Mouse (Mus musculus): ENCODE data around the gene Ldlrad3.

The Ldlrad3 gene

DNA sequence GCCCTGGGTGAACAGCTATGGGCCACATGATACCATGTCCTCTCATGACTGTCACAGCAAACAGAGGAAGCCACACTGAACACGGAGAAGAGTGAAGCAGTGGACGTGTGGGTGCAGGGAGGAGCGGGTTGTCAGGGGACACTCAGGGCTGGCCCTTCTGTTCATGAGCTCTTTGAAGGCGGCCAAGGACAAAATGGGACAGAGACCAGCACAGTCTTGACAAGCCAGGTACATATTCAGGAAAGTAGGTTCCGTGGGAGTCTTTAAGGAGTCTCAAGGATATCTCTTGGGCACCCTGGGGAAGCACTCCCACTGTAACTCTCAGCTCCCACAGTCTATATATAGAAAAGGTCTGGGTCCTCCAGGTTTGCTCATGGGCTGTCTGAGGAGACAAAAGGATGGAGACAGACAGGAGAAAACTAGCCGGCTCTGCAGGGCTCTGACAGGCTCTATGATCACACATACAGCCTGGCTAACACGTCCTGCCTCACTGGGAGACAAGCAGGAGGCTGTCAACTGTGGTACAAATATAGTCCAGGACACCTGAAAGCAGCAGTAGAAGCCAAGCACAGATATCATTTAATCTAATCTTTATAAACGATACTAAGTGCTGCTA lies 121.3 kb downstream of the Ldlrad3 start:
- DNase-seq = peak; percentile 33

GRCm38 (mm10) chr2:102063906-102064505 lies 122.2 kb downstream of the Ldlrad3 start:
- DNase-seq = peak; percentile 26

DNA sequence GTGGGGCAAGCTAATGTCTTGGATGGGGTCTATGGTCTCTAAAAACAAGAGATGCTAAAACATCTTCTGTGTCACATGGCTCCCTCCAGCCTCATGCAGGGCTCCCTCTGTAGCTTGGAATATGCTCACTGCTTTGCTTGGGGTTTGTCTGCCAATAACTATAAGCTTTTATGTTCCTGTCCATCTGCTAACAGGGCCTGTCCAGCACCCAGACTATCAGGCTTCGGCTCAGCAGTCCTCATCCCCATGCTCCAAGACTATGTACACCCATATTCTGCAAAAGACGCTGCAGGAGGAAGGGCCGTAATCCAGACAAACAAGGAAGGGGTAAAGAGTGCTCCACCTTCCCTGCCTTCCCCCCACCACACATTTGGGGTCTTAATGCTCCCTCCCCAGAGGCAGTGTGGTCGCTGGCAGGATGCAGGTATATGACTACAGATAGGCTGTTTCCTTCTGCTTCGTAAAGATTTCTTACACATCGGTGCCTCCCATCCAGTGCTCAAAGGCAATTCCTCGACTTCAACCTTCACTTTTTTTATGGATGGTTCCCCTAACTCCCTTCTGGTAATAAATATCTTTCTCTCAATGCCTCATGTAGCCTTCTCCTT lies 123.2 kb downstream of the Ldlrad3 start:
- DNase-seq = peak; percentile 76

GRCm38 (mm10) chr2:102061921-102062320 lies 124.3 kb downstream of the Ldlrad3 start:
- peak; percentile 36 for DNase-seq

DNA sequence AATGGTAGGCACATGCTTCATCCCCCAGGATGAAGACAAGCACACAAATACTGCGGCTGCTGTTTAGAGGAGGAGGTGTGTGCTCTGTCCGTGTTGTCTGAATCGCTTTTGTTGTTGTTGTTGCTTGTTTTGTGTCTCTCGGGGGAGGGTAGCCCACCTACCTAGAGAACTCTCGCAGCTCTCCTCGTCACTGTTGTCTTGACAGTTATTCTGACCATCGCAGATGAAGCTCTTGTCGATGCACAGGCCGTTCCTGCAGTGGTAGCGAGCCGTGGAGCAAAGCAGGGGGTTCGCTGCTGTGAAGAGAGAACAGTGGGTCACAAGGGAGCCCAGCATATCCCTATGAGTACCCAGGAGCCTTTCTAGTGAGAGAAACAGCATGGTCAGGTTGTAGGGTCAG lies 128.4 kb downstream of the Ldlrad3 start:
- DNase-seq = no peak

DNA sequence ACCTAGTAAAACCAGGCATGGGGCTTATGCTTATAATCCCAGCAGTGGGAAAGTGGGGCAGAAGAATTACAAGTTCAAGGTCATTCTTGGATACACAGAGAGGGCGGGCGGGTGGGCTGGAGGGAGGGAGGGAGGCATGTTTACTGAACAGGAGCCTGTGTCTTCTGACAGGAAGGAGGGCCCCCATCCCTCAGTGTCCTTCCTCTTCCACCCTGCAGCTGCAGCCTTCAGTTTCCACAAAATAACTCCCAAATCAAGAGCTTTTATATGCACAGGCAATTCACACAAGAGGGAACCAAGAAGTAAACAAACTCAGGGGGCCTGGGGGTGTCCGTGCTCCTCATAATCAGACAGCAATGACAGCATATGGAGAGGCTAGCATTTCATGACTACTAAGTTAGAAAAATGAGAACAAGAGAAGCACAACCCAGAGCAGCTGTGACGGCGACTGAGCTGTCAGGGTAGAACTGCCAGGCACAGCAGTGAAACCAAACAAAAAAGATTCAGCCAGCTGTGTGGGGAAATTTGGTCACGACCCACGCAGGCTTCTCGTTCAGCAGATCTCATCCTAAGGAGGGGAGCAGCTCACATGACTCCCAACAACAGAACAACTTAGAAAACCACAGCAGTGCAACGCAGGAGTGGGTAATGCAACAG lies 129.0 kb downstream of the Ldlrad3 start:
- peak; percentile 28 for DNase-seq

DNA sequence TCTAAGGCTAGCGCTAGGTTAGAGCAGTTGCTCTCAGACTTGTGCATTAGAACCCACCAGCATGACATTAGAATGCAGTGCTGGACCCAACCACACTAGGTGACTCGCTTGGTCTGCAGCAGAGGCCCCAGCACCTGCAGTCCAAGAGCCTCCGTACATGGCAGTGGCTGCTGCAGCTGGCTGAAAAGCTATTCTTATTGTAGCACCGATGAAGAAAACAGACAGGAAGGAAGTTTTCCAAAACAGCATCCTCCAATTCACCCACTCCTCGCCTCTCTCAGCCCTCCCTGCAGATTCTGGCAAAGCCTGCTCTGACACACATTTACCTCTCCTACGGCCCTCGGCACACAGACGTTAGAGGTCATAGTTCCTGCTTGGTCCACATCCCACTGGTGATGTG lies 130.0 kb downstream of the Ldlrad3 start:
- peak; percentile 14 for DNase-seq

DNA sequence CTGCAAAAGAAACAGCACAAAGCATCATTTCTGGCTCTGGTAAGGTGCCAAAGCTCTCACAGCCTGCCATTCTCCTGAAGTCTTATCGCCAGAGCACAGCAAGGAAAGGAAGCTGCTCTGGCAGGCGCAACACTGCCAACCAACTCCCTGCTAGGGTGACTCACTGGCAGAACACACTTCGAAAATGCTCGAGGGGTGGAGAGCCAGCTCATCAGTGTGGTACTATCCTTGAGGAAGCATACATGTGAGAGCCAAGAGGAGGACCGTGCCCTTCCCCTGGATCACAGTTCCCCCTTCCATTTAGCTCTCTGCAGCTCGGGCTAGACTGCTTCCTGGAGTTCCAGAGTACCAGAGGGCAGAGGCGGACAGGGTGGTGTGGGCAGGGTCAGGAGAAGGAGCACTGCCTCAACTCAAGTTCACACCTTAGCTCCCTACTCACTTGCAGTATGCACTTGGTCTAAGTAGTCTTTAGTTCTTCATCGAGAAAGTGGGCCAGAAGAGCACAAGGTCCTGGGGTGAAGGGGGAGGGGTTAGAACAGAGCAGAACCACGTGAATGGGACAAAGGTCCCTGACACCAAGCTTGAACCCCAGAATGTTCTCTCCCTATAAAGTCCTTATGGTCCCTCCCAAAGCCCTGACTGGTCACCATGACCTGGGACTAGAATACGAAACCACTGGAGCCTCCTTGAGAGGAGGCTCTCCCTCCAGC lies 133.1 kb downstream of the Ldlrad3 start:
- peak; percentile 93 for DNase-seq

DNA sequence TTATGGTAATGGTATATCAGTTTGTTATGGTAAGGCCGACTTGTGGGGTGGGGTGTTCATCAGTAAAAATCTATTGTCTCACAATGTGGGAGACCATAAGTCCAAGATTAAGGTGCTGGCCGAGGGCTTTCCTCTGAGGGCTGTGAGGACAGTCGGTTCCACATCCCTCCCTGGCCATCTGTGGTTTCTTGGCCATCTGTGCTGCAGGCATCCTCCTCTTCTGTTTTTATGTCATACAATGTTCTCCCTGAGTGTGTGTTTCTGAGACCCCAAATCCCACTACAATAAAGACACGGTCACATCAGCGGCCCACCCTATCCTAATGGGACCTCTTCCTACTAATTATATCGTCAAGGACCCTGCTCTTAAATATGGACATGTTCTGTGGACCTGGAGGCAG lies 133.8 kb downstream of the Ldlrad3 start:
- DNase-seq = peak; percentile 88

- no peak for DNase-seq
These were observed 136.2 kb downstream of the Ldlrad3 start for GRCm38 (mm10) chr2:102049866-102050550.

- peak; percentile 48 for DNase-seq
These were observed 137.6 kb downstream of the Ldlrad3 start for GRCm38 (mm10) chr2:102048296-102049175.

- DNase-seq = no peak
These were observed 139.7 kb downstream of the Ldlrad3 start for GRCm38 (mm10) chr2:102046481-102046880.

GRCm38 (mm10) chr2:102040456-102040855 lies 145.7 kb downstream of the Ldlrad3 start:
- no peak for DNase-seq

- no peak for DNase-seq
These were observed 146.2 kb downstream of the Ldlrad3 start for GRCm38 (mm10) chr2:102040011-102040410.

GRCm38 (mm10) chr2:102038895-102039667 lies 147.1 kb downstream of the Ldlrad3 start:
- no peak for DNase-seq

DNA sequence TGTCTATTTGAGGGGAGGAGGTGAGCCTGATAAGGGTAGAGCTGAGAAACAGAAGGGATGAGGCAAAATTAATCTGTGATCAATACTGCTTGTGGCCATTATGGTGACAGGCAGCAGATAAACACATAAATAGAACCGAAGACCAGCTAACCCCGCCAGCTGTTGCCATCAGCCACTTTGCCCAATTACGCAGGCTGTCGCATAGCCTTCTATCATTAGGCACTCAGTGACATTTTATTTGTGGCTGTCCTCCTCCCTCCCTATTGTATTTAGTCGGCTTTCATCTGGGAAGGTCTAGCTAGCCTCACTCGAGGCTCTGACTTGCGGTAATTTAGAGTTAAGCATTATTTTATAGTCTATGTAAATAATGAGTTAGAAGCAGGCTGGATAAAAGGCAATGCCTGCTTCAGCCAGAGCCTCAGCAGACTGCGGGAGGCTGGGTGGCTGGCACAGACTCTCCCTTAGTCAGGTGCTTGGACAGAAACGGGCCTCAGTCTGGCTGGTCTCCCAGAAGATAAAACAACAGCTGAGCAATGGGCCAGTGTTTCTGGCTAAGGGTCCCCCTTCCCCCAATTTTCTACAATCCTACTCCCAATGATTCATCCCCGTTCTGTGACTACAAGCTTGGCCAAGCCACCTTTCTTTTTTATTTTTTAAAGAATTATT lies 147.8 kb downstream of the Ldlrad3 start:
- DNase-seq = peak; percentile 89

- no peak for DNase-seq
These were observed 149.3 kb downstream of the Ldlrad3 start for GRCm38 (mm10) chr2:102036665-102037511.

DNA sequence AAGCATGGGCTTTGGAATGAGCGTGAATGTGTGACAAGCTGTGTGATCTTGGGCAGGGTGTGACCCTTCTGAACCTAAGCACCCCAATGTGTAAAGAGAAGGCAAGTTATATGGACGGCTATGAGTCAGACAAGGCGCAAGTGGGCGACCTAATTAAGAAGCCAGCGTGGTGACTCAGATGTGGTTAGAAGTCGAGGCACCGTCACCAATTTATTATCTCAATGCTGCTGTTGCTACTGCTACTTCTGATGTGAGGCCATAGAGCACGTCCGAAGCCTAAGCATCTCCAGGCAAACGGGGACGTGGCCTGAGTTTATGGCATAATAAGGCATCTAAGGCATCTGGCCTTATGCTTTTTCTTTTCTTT lies 151.7 kb downstream of the Ldlrad3 start:
- DNase-seq = no peak

DNA sequence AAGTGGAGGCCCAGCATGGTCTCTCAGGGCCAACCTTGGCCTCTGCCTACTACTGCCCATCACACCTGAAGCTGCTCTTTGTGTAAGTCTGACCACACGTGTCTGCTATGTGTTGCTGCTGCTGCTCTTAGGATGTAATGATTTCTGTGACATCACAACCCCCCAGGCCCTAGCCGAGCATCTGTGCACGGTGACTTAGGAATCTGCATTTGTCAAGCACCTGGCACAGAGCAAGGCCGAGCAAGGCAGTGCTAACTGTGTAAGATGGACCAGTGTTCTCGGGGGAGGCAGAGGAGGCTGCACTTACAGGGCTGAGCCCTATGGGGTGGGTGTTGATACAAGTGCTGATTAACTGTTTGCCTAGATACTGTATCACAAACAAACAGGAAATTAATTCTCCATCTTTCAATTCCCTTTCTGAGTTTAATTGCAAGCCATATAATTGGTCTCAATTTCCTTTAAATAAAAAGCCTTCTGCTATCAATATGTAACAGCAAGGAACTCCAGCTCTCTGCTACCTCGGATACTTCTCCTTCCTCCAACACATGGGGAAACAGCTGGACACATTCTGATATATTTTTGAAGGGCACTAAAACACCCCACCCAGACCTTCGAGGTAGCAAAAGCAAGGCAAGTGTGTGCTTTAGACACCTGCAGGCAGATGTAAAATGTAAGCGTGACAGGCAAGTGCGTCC lies 152.2 kb downstream of the Ldlrad3 start:
- DNase-seq = no peak

Data from cerebellum, adult 11-12 months (tissue).